Mouse (Mus musculus): ENCODE results near the gene Gm44503. TPM values are rescaled to one million over a fixed set of nuclear protein-coding genes. Genes with fewer than 3 reads are reported as not detected.

The Gm44503 gene
- total RNA-seq (2021) = not detected
- long read RNA-seq, experiment 1, partial matches to known transcripts = 0 of 2 reads
- long read RNA-seq, experiment 1, other reads (novel, unspliced or antisense) = 2 of 2 reads
- long read RNA-seq, experiment 2, partial matches to known transcripts = 0 of 2 reads
- long read RNA-seq, experiment 2, other reads (novel, unspliced or antisense) = 2 of 2 reads

DNA sequence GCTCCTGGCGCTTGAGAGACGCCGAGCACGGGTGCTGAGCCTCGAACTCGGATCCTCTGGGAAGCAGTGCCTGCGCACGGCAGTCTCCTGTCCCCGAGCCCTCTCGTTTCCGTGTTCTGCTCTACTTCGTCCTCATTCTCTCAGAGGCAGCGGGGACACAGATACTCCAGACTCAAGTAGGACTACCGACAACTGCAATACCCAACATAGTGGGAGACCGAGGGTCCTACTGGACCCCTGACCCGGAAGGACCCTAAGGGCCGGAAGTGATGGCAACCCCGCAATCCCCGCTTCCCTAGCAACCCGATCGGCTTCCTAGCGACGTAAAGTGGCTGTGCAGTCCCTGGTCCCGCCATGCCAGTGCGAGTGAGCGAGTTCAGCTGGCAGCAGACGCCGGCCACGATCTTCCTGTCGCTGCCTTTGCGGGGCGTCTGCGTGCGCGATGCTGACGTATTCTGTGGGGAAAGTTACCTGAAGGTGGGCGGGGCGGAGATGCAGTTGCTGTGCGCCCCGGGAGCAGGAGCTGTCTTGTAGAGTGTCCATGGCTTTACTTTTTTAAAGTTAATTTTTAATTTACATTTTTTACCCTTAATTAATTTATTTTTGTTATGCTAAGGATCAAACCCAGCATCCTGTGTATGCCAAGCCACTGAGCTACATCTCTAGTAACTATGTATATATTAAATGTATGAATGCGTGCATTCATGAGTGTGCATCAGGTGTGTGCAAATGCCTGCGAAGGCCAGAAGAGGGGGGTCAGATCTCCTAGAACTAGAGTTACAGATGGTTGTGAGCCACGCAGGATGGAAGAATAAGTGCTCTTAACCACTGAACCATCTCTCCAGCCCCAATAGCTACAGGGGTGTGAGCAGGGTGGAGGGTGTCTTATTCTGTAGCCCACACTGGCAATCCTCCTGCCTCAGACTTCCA lies at the start of gene Gm44503, which contains the start of gene Dyx1c1:
Gm44503 (plus strand) TSS at position 332 of the 930 bp plus-strand sequence.
Dyx1c1 (plus strand) TSS at position 265 of the 930 bp plus-strand sequence.
- DNase-seq (ENCODE audit: low spot score in 2 of 2) = peak; percentile 67 to 74
- peak within 1 kb of the TSS; percentile 72 for H3K27ac ChIP-seq
- peak; percentile 58 for TF ChIP-seq CTCF (conservative IDR thresholded peaks at IDR 0.05)
- peak within 1 kb of the TSS; percentile 64 for H3K4me3 ChIP-seq

DNA sequence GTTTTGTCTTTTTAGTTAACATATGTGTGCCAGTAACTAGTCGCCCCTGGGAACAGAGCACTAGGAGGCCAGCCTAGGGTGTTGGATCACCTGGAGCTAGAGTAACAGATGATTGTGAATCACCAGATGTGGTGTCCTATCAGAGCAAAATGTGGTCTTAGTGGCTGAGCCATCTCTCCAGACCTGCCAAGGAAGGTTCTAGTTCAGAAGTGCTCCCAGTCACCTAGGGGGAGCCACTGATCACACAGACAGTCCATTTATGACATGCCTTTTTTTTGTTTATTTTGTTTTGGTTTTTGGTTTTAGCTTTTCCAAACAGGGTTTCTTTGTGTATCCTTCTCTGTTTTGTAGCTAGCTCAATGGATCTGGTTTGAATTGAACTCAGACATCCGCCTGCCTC lies 47.3 kb upstream of the Gm44503 start:
- DNase-seq (ENCODE audit: low spot score in 2 of 2) = no peak
- TF ChIP-seq CTCF (conservative IDR thresholded peaks at IDR 0.05) = peak; percentile 38
- Histone ChIP-seq H3K4me3 (no peak overlapping the region), H3K27ac (no peak overlapping the region)

DNA sequence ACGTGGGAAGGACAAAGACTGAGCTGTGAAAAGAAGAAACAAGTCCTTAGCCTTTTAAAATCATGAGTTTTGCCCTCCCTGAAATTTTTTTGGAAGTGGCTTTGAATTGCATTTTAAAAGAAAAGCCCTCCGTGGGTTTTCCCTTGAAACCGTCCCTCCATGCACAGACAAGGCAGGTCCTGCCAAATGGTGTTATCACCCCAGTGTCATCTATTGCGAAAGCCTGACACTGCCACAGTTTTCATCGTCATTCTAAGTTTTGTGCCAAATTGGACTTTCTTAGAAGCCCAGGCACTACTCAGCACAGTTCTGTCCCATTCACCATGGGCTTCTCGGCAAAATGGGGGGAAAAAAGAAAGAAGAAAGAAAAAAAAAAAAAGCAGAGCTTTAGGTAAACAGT lies 45.1 kb upstream of the Gm44503 start:
- Histone ChIP-seq H3K27ac (no peak overlapping the region), H3K4me3 (no peak overlapping the region)
- DNase-seq (ENCODE audit: low spot score in 2 of 2) = peak in 1 of 2 experiments; percentile 9
- TF ChIP-seq CTCF (conservative IDR thresholded peaks at IDR 0.05) = no peak

DNA sequence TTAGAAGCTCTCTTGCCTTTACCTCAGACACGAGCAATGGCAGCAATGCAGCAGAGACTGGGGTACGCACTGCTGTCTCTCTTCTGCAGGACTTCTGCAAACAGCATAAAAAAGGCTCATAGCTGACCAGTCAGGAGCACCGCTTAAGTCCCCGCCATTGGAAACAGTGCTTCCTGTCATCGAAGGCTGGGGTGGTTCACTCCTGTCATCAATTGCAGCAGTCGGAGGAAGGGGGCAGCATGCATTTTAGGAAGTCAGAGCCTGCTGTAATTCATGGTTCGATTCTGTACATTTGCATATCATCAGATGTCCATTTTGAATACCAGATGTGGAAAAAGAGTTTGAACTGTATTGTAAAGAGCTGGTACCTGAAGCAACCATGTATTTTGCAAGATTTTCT lies 42.9 kb upstream of the Gm44503 start:
- no peak; the same call in 1 of the 2 replicates for TF ChIP-seq CTCF (conservative IDR thresholded peaks at IDR 0.05)
- Histone ChIP-seq H3K27ac (no peak overlapping the region), H3K4me3 (no peak overlapping the region)
- DNase-seq (ENCODE audit: low spot score in 2 of 2) = no peak

DNA sequence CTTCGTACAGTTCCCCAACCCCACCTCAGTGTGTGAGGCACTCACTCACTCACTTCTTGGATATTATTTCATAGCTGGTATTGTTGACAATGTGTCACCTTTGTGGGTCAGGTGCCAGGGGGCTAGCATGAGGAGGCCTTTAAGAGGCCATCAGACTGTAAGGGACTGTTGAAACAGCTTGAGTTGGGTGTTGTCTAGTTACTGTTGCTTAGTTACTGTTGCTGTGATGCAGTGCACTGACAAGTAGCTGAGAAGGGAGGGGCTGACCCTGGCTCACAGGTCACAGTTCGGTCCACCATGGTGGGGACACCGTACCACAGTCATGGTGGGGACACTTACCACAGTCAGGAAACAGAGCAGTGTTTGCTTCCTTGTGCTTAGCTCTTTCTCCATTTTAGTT lies 35.6 kb upstream of the Gm44503 start:
- no peak for TF ChIP-seq CTCF (conservative IDR thresholded peaks at IDR 0.05)
- Histone ChIP-seq H3K27ac (no peak overlapping the region), H3K4me3 (no peak overlapping the region)
- DNase-seq (ENCODE audit: low spot score in 2 of 2) = no peak

DNA sequence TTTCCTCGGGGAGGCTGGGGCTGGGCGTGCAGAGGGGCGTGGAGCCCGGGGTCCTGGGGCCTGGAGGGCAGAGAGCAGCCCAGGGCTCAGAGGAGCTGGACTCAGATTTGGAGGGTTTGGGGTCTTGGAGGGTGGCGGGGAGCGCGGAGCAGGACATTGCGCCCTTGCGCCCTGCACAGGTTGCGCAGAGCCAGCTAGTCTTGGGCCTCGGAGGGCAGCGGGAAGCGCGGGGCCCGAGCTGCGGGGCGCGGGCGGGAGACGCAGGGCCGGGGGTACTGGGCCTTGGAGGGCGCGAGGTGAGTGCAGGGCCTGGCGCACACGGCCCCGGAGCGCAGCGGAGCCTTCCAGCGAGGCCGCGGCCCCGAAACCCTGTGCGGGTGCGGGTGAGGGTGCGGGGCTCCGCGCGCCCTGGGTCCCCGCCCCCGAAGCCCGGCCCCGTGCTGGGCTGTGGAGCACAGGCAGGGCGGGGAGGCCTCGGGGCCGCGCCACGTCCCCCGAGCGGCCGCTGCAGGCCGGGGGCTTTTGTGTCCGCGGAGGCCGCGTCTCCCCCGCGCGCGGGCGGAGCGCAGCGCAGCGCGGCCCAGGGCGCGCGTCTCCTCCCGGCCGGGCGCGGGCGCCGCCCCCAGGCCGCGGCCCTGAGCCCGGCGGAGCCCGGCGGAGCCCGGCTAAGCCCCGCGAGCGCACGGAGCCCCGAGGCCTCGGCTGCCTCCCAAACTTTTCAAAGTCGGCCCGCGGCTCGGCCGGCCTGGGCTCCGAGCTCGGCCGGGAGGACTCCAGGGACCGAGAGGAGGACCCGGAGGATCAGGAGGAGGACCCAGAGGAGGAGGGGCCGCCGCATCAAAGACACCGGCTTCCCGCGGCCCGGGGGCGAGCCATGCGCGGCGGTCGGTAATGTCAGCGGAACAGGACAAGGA lies 33.4 kb upstream of the Gm44503 start, which contains the start of gene Pygo1:
Pygo1 (plus strand) TSS at position 625 of the 914 bp plus-strand sequence.
- no peak for TF ChIP-seq CTCF (conservative IDR thresholded peaks at IDR 0.05)
- H3K27ac ChIP-seq = peak within 1 kb of the TSS; percentile 94
- H3K4me3 ChIP-seq = peak within 1 kb of the TSS; percentile 83
- DNase-seq (ENCODE audit: low spot score in 2 of 2) = peak in 1 of 2 experiments; percentile 43

DNA sequence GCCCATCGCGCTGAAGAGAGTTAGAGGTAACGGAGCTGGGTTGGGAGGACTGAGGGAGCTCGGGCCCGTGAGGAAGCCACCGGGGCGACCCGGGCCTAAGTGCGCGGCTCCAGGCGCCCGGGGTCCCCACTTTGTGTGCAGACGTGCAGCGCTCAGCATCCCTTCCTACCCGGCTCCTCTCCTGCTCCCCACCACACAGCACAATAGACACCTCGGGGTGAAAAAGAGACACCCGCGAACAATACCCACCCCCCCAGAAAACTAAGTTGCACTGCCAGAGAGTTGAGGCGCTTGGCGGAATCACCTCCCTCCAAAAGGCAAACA lies 32.8 kb upstream of the Gm44503 start:
- Histone ChIP-seq H3K4me3 (peak overlapping the region; percentile 83), H3K27ac (peak overlapping the region; percentile 94)
- no peak for TF ChIP-seq CTCF (conservative IDR thresholded peaks at IDR 0.05)
- DNase-seq (ENCODE audit: low spot score in 2 of 2) = no peak

DNA sequence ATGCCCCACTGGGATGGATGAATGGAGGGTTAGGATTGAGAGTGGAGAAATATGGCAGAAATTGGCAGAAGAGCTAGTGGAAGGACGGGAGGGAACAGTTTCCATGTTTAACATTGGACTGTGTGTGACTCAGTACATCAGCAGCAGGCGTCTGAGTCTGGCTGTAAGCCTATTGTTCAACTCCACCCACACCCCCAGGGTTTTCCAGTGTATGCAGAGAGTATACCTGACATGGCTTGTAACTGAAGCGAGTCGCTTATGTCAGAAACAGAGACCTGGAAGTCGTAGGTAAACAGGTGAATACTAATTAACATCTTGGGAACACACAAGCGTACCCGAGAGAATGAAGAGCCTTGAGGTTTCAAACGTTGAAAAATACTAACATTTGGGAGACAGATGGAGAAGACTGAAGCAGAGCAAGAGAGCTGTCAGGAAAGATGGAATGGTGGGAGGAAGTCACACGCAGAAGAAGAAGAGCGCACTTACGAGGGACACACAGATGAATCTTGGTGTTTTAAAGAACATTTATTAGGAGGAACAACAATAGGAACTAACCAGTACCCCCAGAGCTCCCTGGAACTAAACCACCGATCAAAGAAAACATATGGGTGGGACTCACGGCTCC lies 27.4 kb upstream of the Gm44503 start:
- DNase-seq (ENCODE audit: low spot score in 2 of 2) = peak; percentile 74 to 88
- no peak for TF ChIP-seq CTCF (conservative IDR thresholded peaks at IDR 0.05)
- H3K4me3 ChIP-seq = no peak overlapping the region
- H3K27ac ChIP-seq = peak overlapping the region; percentile 87

DNA sequence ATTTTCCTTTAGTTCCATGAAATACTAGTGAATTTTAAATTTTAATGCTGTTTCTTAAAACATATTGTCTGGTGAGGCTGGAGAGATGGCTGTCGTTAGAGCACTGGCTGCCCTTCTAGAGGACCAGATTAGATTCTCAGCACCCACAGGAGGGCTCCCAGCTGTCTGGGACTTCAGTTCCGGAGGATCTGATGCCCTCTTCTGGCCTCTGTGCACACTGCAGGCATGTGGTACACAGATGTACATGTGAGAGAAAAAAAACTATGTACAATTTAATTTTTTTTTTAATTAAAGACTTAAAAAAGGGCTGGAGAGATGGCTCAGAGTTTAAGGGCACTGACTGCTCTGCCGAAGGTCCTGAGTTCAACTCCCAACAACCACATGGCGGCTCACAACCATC lies 23.3 kb upstream of the Gm44503 start:
- H3K4me3 ChIP-seq = no peak overlapping the region
- TF ChIP-seq CTCF (conservative IDR thresholded peaks at IDR 0.05) = peak; percentile 55
- H3K27ac ChIP-seq = no peak overlapping the region
- no peak for DNase-seq (ENCODE audit: low spot score in 2 of 2)

DNA sequence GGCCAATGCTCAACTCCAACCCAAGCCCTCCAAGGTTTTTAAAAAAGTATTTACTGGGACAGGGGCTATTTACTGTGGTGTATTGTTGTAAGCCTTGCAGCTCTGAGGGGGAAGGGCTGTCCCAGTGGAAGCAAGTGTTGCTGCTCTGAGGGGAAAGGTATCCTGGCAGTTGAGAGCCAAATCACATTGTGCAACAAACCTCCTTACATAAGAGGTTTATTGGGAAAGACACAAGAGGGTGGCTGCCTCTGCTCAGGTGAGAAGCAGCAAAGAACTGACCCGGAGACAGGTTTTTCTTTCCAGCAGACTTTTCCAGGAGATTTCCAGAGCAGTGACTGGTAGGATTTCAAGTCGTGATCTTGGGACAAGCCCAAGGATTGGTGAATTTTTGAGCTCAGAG lies 22.4 kb upstream of the Gm44503 start:
- TF ChIP-seq CTCF (conservative IDR thresholded peaks at IDR 0.05) = no peak
- Histone ChIP-seq H3K27ac (peak overlapping the region; percentile 55; the same call in 1 of the 2 replicates), H3K4me3 (no peak overlapping the region)
- DNase-seq (ENCODE audit: low spot score in 2 of 2) = no peak

DNA sequence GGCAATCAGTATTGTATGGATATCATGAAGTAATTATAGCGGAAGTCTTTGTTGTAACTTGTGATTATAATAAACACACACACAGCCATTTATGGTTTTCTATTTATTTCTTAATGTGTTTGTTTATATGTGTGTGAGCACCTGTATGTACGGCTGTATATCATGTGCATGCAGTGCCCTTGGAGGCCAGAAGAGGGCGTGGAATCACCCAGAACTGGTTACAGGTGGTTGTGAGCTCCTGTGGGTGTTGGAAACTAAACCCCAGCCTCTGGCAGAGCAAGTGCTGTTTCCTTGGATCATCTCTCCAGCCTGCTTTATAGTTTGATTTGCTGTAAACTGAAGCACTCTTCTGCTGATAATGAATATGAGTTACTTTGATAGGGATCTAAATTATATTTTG lies 15.2 kb upstream of the Gm44503 start:
- Histone ChIP-seq H3K4me3 (no peak overlapping the region), H3K27ac (no peak overlapping the region)
- DNase-seq (ENCODE audit: low spot score in 2 of 2) = no peak
- peak; percentile 68 for TF ChIP-seq CTCF (conservative IDR thresholded peaks at IDR 0.05)

DNA sequence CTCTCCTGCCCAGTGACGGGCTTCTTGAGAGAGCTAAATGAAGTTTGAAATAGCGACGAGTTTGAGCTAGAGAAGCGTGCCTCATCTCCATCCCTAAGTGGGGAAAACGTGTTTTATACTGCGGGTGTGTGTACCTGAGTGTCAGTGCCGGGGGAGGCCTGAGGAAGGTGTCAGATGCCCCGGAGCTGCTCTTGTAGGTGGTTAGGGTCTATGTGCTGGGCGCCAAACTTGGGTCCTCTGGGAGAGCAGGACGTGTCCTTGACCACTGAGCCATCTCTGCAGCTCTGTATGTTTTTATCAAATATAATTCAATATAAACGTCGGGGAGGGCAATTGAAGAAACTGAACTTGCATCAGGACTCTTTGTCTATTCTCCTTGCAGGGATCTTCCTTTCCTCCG lies 14.4 kb upstream of the Gm44503 start:
- no peak for DNase-seq (ENCODE audit: low spot score in 2 of 2)
- Histone ChIP-seq H3K27ac (no peak overlapping the region), H3K4me3 (no peak overlapping the region)
- TF ChIP-seq CTCF (conservative IDR thresholded peaks at IDR 0.05) = no peak

Measured in layer of hippocampus, adult 2 months (tissue).